Mouse (Mus musculus): ENCODE measurements around the gene Lrrtm3. TPM values are rescaled to one million over a fixed set of nuclear protein-coding genes. Genes with fewer than 3 reads are reported as not detected.

Lrrtm3 gene
- total and polyA plus RNA-seq, 3 experiments = not detected

DNA sequence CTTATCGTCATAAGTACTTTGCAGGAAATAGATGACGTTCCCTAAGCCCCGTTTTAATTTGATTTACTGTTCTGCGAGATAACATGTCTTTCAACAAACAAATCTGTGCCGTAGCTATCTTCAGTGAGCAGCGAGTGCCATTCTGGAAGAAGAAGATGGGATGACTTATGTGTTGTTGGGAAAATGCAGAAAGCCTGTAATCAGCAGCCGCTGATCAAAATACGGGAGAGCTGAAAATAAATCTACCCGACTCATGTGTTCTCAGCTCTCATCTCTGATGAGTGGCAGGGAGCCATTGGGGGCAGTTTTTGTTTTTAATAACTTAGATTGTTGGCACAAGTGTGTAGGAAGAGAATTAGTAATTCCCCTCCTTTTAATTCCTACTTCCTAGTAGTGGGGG, 26.4 kb downstream of the Lrrtm3 start:
- no peaks in the 10 kb centered on the region for H3K36me3 ChIP-seq (replicated peaks in 1 of 2; ENCODE audit: control insufficient read depth in 1 of 2, insufficient read depth in 1 of 2, low read length in 1 of 2)
- no peaks in the 10 kb centered on the region for H3K27me3 ChIP-seq (replicated peaks)
- H3K4me1 ChIP-seq (ENCODE audit: control insufficient read depth in 1 of 2, insufficient read depth in 2 of 2) = no peaks in the 10 kb centered on the region
- TF ChIP-seq E2F4 (IDR thresholded peaks at IDR 0.05; ENCODE audit: insufficient replicate concordance, low read depth, low read length) (no peak), CTCF (conservative IDR thresholded peaks at IDR 0.05 in 1 of 2, IDR thresholded peaks at IDR 0.05 in 1 of 2; ENCODE audit: low read depth in 2 of 2, low read length in 2 of 2) (no peak), BHLHE40 (IDR thresholded peaks at IDR 0.05; ENCODE audit: low read depth, low read length) (no peak), TBP (conservative IDR thresholded peaks at IDR 0.05; ENCODE audit: low read depth, low read length) (no peak), NRF1 (IDR thresholded peaks at IDR 0.05; ENCODE audit: low read depth, low read length) (no peak), PAX5 (IDR thresholded peaks at IDR 0.05; ENCODE audit: low read length) (no peak), CHD2 (IDR thresholded peaks at IDR 0.05; ENCODE audit: low read length) (no peak), ZKSCAN1 (IDR thresholded peaks at IDR 0.05; ENCODE audit: borderline replicate concordance, low read depth, low read length) (no peak), ETS1 (conservative IDR thresholded peaks at IDR 0.05; ENCODE audit: low read depth, low read length) (no peak), ZNF384 (IDR thresholded peaks at IDR 0.05; ENCODE audit: low read depth, low read length) (no peak), MAX (IDR thresholded peaks at IDR 0.05; ENCODE audit: low read length) (no peak), UBTF (IDR thresholded peaks at IDR 0.05; ENCODE audit: low read depth, low read length) (no peak), EP300 (IDR thresholded peaks at IDR 0.05; ENCODE audit: low read length) (no peak), MEF2A (IDR thresholded peaks at IDR 0.05; ENCODE audit: borderline replicate concordance, low read depth, low read length) (no peak), ZC3H11A (IDR thresholded peaks at IDR 0.05; ENCODE audit: low read depth, low read length) (no peak)
- H3K9me3 ChIP-seq (replicated peaks; ENCODE audit: low read length) = peaks cover 69% of the 10 kb centered on the region
- dilution Hi-C loops (cut with MboI; ENCODE audit: extremely low pct_ligation_motif_present, extremely low pct_unique_long_range_greater_than_20kb, low sequenced_read_pairs) = no loop called here
- H3K4me3 ChIP-seq (replicated peaks in 1 of 3; ENCODE audit: low read depth in 2 of 3, low read length in 2 of 3, poor library complexity in 1 of 3) = no peak overlapping the region
- no peak overlapping the region for H3K27ac ChIP-seq (ENCODE audit: insufficient read depth, low read depth)
- no peak for DNase-seq (ENCODE audit: extremely low read depth)
- H3K4me2 ChIP-seq (ENCODE audit: insufficient read depth, low read depth, poor library complexity, severe bottlenecking) = no peak overlapping the region
- no peaks in the 10 kb centered on the region for H3K79me2 ChIP-seq (replicated peaks; ENCODE audit: control insufficient read depth, extremely low read depth, insufficient read depth, poor library complexity, severe bottlenecking)
- no peak overlapping the region for H3K9ac ChIP-seq (ENCODE audit: insufficient read depth, low read depth)
- in situ Hi-C loops (cut with MboI; ENCODE audit: low pct_ligation_motif_present, low pct_unique_long_range_greater_than_20kb, low sequenced_read_pairs) = no loop called here

DNA sequence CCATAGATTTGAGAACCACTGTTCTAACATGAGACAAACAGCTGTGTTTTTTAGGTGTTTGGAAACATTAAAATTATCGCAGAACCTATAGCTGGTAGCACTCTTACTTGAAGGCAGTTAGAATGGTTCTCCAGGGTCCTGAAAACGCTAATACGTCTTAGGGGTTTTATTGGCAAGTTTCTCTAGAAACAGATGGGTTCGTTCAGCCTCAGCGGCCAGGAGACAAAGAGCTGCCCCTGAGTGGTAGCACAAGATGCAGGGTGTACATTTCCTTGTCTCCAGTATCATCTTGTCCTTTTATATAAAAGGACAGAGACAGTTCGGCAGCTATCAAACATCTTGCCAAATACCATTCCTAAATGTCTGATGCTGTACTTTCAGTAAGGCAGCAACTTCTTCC, 40.1 kb downstream of the Lrrtm3 start:
- in situ Hi-C loops (cut with MboI; ENCODE audit: low pct_ligation_motif_present, low pct_unique_long_range_greater_than_20kb, low sequenced_read_pairs) (no loop called here), dilution Hi-C loops (cut with MboI; ENCODE audit: extremely low pct_ligation_motif_present, extremely low pct_unique_long_range_greater_than_20kb, low sequenced_read_pairs) (no loop called here)
- H3K27ac ChIP-seq (ENCODE audit: insufficient read depth, low read depth) = no peak overlapping the region
- no peaks in the 10 kb centered on the region for H3K79me2 ChIP-seq (replicated peaks; ENCODE audit: control insufficient read depth, extremely low read depth, insufficient read depth, poor library complexity, severe bottlenecking)
- H3K9me3 ChIP-seq (replicated peaks; ENCODE audit: low read length) = peaks cover 53% of the 10 kb centered on the region
- no peak overlapping the region for H3K4me3 ChIP-seq (replicated peaks in 1 of 3; ENCODE audit: low read depth in 2 of 3, low read length in 2 of 3, poor library complexity in 1 of 3)
- no peaks in the 10 kb centered on the region for H3K4me1 ChIP-seq (ENCODE audit: control insufficient read depth in 1 of 2, insufficient read depth in 2 of 2)
- no peak for DNase-seq (ENCODE audit: extremely low read depth)
- no peaks in the 10 kb centered on the region for H3K36me3 ChIP-seq (replicated peaks in 1 of 2; ENCODE audit: control insufficient read depth in 1 of 2, insufficient read depth in 1 of 2, low read length in 1 of 2)
- TF ChIP-seq TCF12 (IDR thresholded peaks at IDR 0.05; ENCODE audit: low read depth, low read length) = no peak
- no peak for TF ChIP-seq CHD1 (IDR thresholded peaks at IDR 0.05; ENCODE audit: low read depth, low read length)
- no peak for TF ChIP-seq CTCF (conservative IDR thresholded peaks at IDR 0.05 in 1 of 2, IDR thresholded peaks at IDR 0.05 in 1 of 2; ENCODE audit: low read depth in 2 of 2, low read length in 2 of 2)
- no peak for TF ChIP-seq NRF1 (IDR thresholded peaks at IDR 0.05; ENCODE audit: low read depth, low read length)
- no peak for TF ChIP-seq GABPA (IDR thresholded peaks at IDR 0.05; ENCODE audit: insufficient replicate concordance, low read depth, low read length)
- no peak for TF ChIP-seq E2F4 (IDR thresholded peaks at IDR 0.05; ENCODE audit: insufficient replicate concordance, low read depth, low read length)
- H3K9ac ChIP-seq (ENCODE audit: insufficient read depth, low read depth) = no peak overlapping the region
- H3K4me2 ChIP-seq (ENCODE audit: insufficient read depth, low read depth, poor library complexity, severe bottlenecking) = no peak overlapping the region
- H3K27me3 ChIP-seq (replicated peaks) = no peaks in the 10 kb centered on the region
